Mouse (Mus musculus): ENCODE results near the gene Gm45234.

GRCm38 (mm10) chr6:124789519-124789918 is 33.7 kb upstream of the Gm45234 start:
- TF ChIP-seq CTCF (IDR thresholded peaks at IDR 0.05; ENCODE audit: borderline replicate concordance, insufficient read depth, low read depth, low read length) = no peak
- TF ChIP-seq POLR2A (IDR thresholded peaks at IDR 0.05; ENCODE audit: borderline replicate concordance, insufficient read depth, low read length) = no peak
